Mouse (Mus musculus) large intestine, adult 2 months (tissue): Measurements from ENCODE around the gene Rab3gap1. TPM values are rescaled to one million over a fixed set of nuclear protein-coding genes. Genes with fewer than 3 reads are reported as not detected.

Experiments used
- DNase-seq: peaks from one replicate; pipeline ENCODE4 v3.0.0-alpha.2; 2012; ENCODE audit warnings: low read depth, low spot score
- WGBS: fragments of 180-500 bp; shearing (Covaris S2); methylation state at CpG from one replicate; pipeline ENCODE4 v1.1.7; 2018; 5-methylcytosine and 5-hydroxymethylcytosine counted together
- polyA plus RNA-seq: library from polyadenylated mRNA; depleted of rRNA; stranded (reverse); fragments of >200 nt; gene quantifications from 2 replicates; pipeline ENCODE4 v1.2.3, GENCODE M21; 2012; rRNA removed

The Rab3gap1 gene
- polyA plus RNA-seq, 1 experiment, result 14.6 TPM

GRCm38 (mm10) chr1:127975676-127976075 is 107.1 kb downstream of the Rab3gap1 start:
- DNase-seq, result no peak
- 47% methylated on average over 2 of the region's 2 CpGs for WGBS

GRCm38 (mm10) chr1:127976106-127976505 is 107.5 kb downstream of the Rab3gap1 start:
- 85% methylated on average over 6 of the region's 6 CpGs for WGBS
- no peak for DNase-seq

- 82% methylated on average over 1 of the region's 1 CpGs for WGBS
- DNase-seq, result no peak
These were observed 109.6 kb downstream of the Rab3gap1 start for GRCm38 (mm10) chr1:127978125-127978524.

GRCm38 (mm10) chr1:127980911-127981559 is 112.5 kb downstream of the Rab3gap1 start:
- no peak for DNase-seq
- 36% methylated on average over 2 of the region's 2 CpGs for WGBS

GRCm38 (mm10) chr1:127982268-127982667 is 113.7 kb downstream of the Rab3gap1 start:
- no peak for DNase-seq
- 68% methylated on average over 3 of the region's 3 CpGs for WGBS

- WGBS, result 45% methylated on average over 5 of the region's 5 CpGs
- peak; percentile 14 for DNase-seq
These were observed 114.9 kb downstream of the Rab3gap1 start for GRCm38 (mm10) chr1:127983274-127983993.

GRCm38 (mm10) chr1:127985391-127985790 is 116.8 kb downstream of the Rab3gap1 start:
- 35% methylated on average over 3 of the region's 3 CpGs for WGBS
- DNase-seq, result no peak

GRCm38 (mm10) chr1:127988246-127988645 is 119.7 kb downstream of the Rab3gap1 start:
- WGBS, result 29% methylated on average over 3 of the region's 3 CpGs
- DNase-seq, result no peak

- WGBS, result 58% methylated on average over 4 of the region's 4 CpGs
- DNase-seq, result no peak
These were observed 120.8 kb downstream of the Rab3gap1 start for GRCm38 (mm10) chr1:127989387-127989786.

GRCm38 (mm10) chr1:127989876-127990731 is 121.5 kb downstream of the Rab3gap1 start:
- 30% methylated on average over 9 of the region's 9 CpGs for WGBS
- DNase-seq, result no peak

Other genes starting within 250 kb of the Rab3gap1 start
- 0.25 and 0.74 TPM in 2 replicates for gene Tmem163, start 189.2 kb upstream of the Rab3gap1 start, polyA plus RNA-seq
- not detected in 2 replicates for gene Acmsd, start 139.4 kb upstream of the Rab3gap1 start, polyA plus RNA-seq
- 8.4 and 21.3 TPM in 2 replicates for gene Ccnt2, start 94.6 kb upstream of the Rab3gap1 start, polyA plus RNA-seq
- gene Map3k19, start 13.7 kb upstream of the Rab3gap1 start, polyA plus RNA-seq, result 0.06 and 0.08 TPM in 2 replicates
- 1.1 and 1.4 TPM in 2 replicates for gene Zranb3, start 234.3 kb downstream of the Rab3gap1 start, polyA plus RNA-seq
- gene R3hdm1, start 234.5 kb downstream of the Rab3gap1 start, polyA plus RNA-seq, result 11.1 and 18.8 TPM in 2 replicates